Mouse (Mus musculus) stomach, embryonic 16.5 days (tissue): Measurements from ENCODE around the gene Mapk8ip2. TPM values are rescaled to one million over a fixed set of nuclear protein-coding genes. Genes with fewer than 3 reads are reported as not detected.

ENCODE experiments used
- ATAC-seq: fragments of 200-750 bp; cut with Nextera tagmentation; 2 replicates; pipeline ENCODE4 v1.8.0; 2017; ENCODE audit warnings: moderate number of reproducible peaks, moderate TSS enrichment; ENCODE audit not compliant: insufficient read depth, low FRiP score
- H3K27ac ChIP-seq: fragments of 300-500 bp; sonication (generic); 2 replicates; pipeline ENCODE4 v1.5.1; 2014; ENCODE audit warnings: low read length
- H3K27me3 ChIP-seq: fragments of 300-500 bp; sonication (generic); 2 replicates; pipeline ENCODE4 v1.6.1; 2014; ENCODE audit warnings: low read length, control low read depth, mixed read lengths; ENCODE audit not compliant: control insufficient read depth, insufficient read depth
- H3K36me3 ChIP-seq: fragments of 300-500 bp; sonication (generic); 2 replicates; pipeline ENCODE4 v1.6.1; 2014; ENCODE audit warnings: low read length; ENCODE audit not compliant: control insufficient read depth, insufficient read depth
- H3K4me1 ChIP-seq: fragments of 300-500 bp; sonication (generic); 2 replicates; pipeline ENCODE4 v1.6.1; 2014; ENCODE audit warnings: low read length, control low read depth, mixed read lengths; ENCODE audit not compliant: control insufficient read depth, insufficient read depth
- H3K4me2 ChIP-seq: fragments of 300-500 bp; sonication (generic); 2 replicates; pipeline ENCODE4 v1.6.1; 2014; ENCODE audit warnings: low read depth, low read length, mixed read lengths
- H3K4me3 ChIP-seq: fragments of 300-500 bp; sonication (generic); replicated peaks from 2 replicates; pipeline ENCODE4 v1.5.1; 2014; ENCODE audit warnings: mild to moderate bottlenecking, low read length
- H3K9ac ChIP-seq: fragments of 300-500 bp; sonication (generic); 2 replicates; pipeline ENCODE4 v1.6.1; 2014; ENCODE audit warnings: low read length
- H3K9me3 ChIP-seq: fragments of 300-500 bp; sonication (generic); replicated peaks from 2 replicates; pipeline ENCODE4 v1.6.1; 2016; ENCODE audit warnings: low read length, control low read depth; ENCODE audit not compliant: control insufficient read depth
- WGBS: fragments of 180-500 bp; shearing (Covaris S2); extraction: QIAGEN DNeasy Blood & Tissue Kit; methylation state at CpG from one replicate; pipeline ENCODE4 v1.1.7; 2014; 5-methylcytosine and 5-hydroxymethylcytosine counted together
- polyA plus RNA-seq: library from polyadenylated mRNA; unstranded; fragments of >200 nt; fragmentation: Nextera tagmentation; extraction: Ambion mirVana; gene quantifications from 2 replicates; pipeline ENCODE4 v1.2.1, GENCODE M21; 2015

Mapk8ip2 gene
- polyA plus RNA-seq, 1 experiment from 2014 or later, result 3.9 TPM

DNA sequence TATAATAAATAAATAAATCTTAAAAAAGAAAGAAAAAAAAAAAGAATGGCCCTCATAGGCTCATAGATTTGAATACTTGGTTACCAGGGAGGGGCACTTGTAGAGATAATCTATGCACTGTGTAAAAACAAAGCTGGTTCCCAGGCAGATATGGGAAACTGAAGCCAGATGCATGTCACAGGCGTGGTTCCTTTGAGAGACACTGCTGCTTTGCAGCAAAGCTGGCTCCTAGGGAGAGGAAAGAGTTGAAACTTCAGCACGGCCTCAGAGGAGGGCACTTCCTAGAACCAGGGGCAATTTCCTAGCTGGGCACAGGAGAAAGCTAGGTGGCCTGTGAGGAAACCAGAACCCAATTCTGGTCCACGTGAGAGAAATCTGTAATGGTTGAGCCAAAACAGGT, 19.6 kb upstream of the Mapk8ip2 start:
- no peaks in the 10 kb centered on the region for H3K27me3 ChIP-seq
- ATAC-seq, result no peak
- H3K36me3 ChIP-seq, result no peaks in the 10 kb centered on the region
- WGBS, result 64% methylated on average over 3 of the region's 3 CpGs
- no peak overlapping the region for H3K9ac ChIP-seq
- no peak overlapping the region for H3K4me2 ChIP-seq
- H3K27ac ChIP-seq, result no peak overlapping the region
- H3K4me1 ChIP-seq, result no peaks in the 10 kb centered on the region
- no peaks in the 10 kb centered on the region for H3K9me3 ChIP-seq
- no peak overlapping the region for H3K4me3 ChIP-seq

GRCm38 (mm10) chr15:89435878-89436277, 17.8 kb upstream of the Mapk8ip2 start:
- WGBS, result 83% methylated on average over 5 of the region's 5 CpGs
- no peaks in the 10 kb centered on the region for H3K27me3 ChIP-seq
- H3K4me2 ChIP-seq, result no peak overlapping the region
- H3K27ac ChIP-seq, result no peak overlapping the region
- no peak overlapping the region for H3K9ac ChIP-seq
- H3K36me3 ChIP-seq, result no peaks in the 10 kb centered on the region
- H3K4me1 ChIP-seq, result no peaks in the 10 kb centered on the region
- no peak for ATAC-seq
- no peak overlapping the region for H3K4me3 ChIP-seq
- no peaks in the 10 kb centered on the region for H3K9me3 ChIP-seq

DNA sequence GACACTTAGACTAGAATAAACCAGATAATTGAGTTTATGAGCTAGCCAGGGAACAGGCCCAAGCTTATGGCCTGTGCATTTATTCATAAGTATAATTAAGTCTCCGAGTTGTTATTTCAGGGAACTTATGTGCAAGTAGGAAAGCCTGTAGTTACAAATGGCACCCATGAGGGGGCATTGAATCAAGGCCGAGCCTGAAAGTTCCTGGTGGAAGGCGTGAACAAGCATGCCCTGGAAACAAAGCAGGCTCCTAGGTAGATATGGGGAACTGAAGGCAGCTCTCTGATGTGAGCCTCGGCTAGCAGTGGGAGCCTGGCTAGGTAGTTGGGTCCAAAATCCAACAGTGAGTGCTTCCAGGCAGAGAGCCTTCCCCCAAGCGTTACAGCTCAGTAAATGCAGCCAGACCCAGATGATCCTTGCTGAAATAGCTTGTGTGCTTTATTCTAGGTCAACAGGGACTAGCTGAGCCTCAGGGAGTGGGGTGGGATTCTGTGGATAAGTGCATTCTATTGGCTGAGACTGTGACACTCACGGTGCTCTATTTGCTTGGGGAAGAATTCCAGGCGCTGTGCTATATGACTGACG, 11.1 kb upstream of the Mapk8ip2 start:
- WGBS, result 35% methylated on average over 8 of the region's 8 CpGs
- Histone ChIP-seq H3K4me3 (no peak overlapping the region), H3K4me2 (no peak overlapping the region), H3K36me3 (no peaks in the 10 kb centered on the region), H3K4me1 (no peaks in the 10 kb centered on the region), H3K9me3 (no peaks in the 10 kb centered on the region), H3K27me3 (no peaks in the 10 kb centered on the region), H3K27ac (no peak overlapping the region), H3K9ac (no peak overlapping the region)
- ATAC-seq, result no peak

- peak overlapping the region; percentile 45 for H3K4me3 ChIP-seq
These were observed 528 bp upstream of the Mapk8ip2 start for GRCm38 (mm10) chr15:89452906-89453864.

DNA sequence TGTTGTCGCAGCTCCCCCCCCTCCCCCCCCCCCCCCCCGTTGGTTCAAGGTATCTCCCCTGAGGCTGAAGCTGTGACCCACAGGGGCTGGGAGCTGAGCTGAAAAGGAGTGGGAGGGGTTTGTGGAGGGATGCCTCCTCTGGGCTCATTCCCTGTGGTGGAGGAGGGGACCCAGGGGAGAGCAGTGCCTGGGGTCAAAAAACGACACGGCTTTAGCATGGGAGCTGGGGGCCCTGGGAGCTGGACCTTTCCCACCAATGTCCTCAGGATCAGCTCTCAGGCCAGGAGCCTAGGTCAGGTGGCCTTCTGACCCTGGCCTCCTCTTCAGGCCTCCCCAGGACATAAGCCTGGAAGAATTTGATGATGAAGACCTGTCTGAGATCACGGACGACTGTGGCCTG, 1.1 kb downstream of the Mapk8ip2 start:
- peaks cover 11% of the 10 kb centered on the region for H3K27me3 ChIP-seq
- H3K4me1 ChIP-seq, result no peaks in the 10 kb centered on the region; the same call in 1 of the 2 replicates
- no peaks in the 10 kb centered on the region for H3K9me3 ChIP-seq
- 0 out of 2 replicates have a peak overlapping the region, but pooled peaks have one; percentile 45 for H3K4me3 ChIP-seq
- no peak overlapping the region for H3K9ac ChIP-seq
- no peak overlapping the region for H3K27ac ChIP-seq
- WGBS, result 31% methylated on average over 5 of the region's 6 CpGs
- H3K4me2 ChIP-seq, result no peak overlapping the region
- no peak for ATAC-seq
- H3K36me3 ChIP-seq, result no peaks in the 10 kb centered on the region

More at GRCm38 (mm10) chr15:89452906-89453864, 528 bp upstream of the Mapk8ip2 start:
- H3K4me1 ChIP-seq, result no peaks in the 10 kb centered on the region; the same call in 1 of the 2 replicates
- WGBS, result 6% methylated on average over 24 of the region's 24 CpGs
- H3K4me2 ChIP-seq, result peak overlapping the region; percentile 79
- H3K27ac ChIP-seq, result no peak overlapping the region
- H3K27me3 ChIP-seq, result peaks cover 11% of the 10 kb centered on the region
- H3K9ac ChIP-seq, result no peak overlapping the region
- no peaks in the 10 kb centered on the region for H3K9me3 ChIP-seq
- ATAC-seq, result peak; percentile 70; the same call in 1 of the 2 replicates
- H3K36me3 ChIP-seq, result no peaks in the 10 kb centered on the region

GRCm38 (mm10) chr15:89455642-89456041, 1.9 kb downstream of the Mapk8ip2 start:
- Histone ChIP-seq H3K4me3 (no peak overlapping the region), H3K27ac (no peak overlapping the region), H3K9ac (no peak overlapping the region), H3K36me3 (no peaks in the 10 kb centered on the region), H3K4me2 (no peak overlapping the region), H3K4me1 (no peaks in the 10 kb centered on the region; the same call in 1 of the 2 replicates), H3K27me3 (peaks cover 11% of the 10 kb centered on the region), H3K9me3 (no peaks in the 10 kb centered on the region)
- 72% methylated on average over 6 of the region's 6 CpGs for WGBS
- ATAC-seq, result no peak

- H3K4me1 ChIP-seq, result no peaks in the 10 kb centered on the region; the same call in 1 of the 2 replicates
- H3K36me3 ChIP-seq, result no peaks in the 10 kb centered on the region
- H3K27ac ChIP-seq, result no peak overlapping the region
- H3K4me3 ChIP-seq, result no peak overlapping the region
- no peaks in the 10 kb centered on the region for H3K9me3 ChIP-seq
- H3K4me2 ChIP-seq, result no peak overlapping the region
- H3K27me3 ChIP-seq, result peaks cover 6% of the 10 kb centered on the region
- H3K9ac ChIP-seq, result no peak overlapping the region
- WGBS, result 87% methylated on average over 15 of the region's 15 CpGs
- ATAC-seq, result no peak
These were observed 5.2 kb downstream of the Mapk8ip2 start for GRCm38 (mm10) chr15:89458942-89459341.

- no peaks in the 10 kb centered on the region for H3K36me3 ChIP-seq
- ATAC-seq, result no peak
- 82% methylated on average over 7 of the region's 7 CpGs for WGBS
- no peak overlapping the region for H3K27ac ChIP-seq
- H3K9me3 ChIP-seq, result no peaks in the 10 kb centered on the region
- no peak overlapping the region for H3K9ac ChIP-seq
- H3K4me1 ChIP-seq, result no peaks in the 10 kb centered on the region
- H3K4me3 ChIP-seq, result no peak overlapping the region
- no peak overlapping the region for H3K4me2 ChIP-seq
- no peaks in the 10 kb centered on the region; the same call in 1 of the 2 replicates for H3K27me3 ChIP-seq
These were observed 6.1 kb downstream of the Mapk8ip2 start for GRCm38 (mm10) chr15:89459821-89460220.

- WGBS, result 60% methylated on average over 10 of the region's 10 CpGs
- no peaks in the 10 kb centered on the region for H3K4me1 ChIP-seq
- no peak overlapping the region for H3K9ac ChIP-seq
- no peak overlapping the region for H3K4me2 ChIP-seq
- no peak overlapping the region for H3K4me3 ChIP-seq
- no peak for ATAC-seq
- no peak overlapping the region for H3K27ac ChIP-seq
- H3K27me3 ChIP-seq, result no peaks in the 10 kb centered on the region; the same call in 1 of the 2 replicates
- H3K9me3 ChIP-seq, result no peaks in the 10 kb centered on the region
- no peaks in the 10 kb centered on the region for H3K36me3 ChIP-seq
These were observed 6.6 kb downstream of the Mapk8ip2 start for GRCm38 (mm10) chr15:89460298-89460697.
